Mouse (Mus musculus): Measurements from ENCODE around the gene Wwox.

The Wwox gene

DNA sequence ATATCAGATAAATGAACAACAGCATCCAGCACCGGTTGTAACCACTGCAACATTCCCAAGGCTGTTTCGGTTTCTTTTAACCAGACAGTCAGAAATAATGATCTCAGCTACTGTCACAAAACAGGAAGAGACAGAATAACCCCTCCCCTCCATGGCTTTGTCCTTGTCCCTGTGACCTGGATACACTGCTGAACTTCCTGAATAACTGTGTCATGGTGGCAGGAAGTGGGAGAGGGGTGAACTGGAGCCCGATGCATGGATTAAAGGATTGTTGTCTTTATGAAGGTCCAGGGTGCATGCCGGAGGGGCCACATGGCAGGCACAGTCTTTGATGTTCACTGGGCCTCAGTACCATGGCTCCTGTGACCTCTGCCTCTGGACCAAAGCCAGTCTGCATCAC is 607.0 kb downstream of the Wwox start:
- DNase-seq, result no peak

DNA sequence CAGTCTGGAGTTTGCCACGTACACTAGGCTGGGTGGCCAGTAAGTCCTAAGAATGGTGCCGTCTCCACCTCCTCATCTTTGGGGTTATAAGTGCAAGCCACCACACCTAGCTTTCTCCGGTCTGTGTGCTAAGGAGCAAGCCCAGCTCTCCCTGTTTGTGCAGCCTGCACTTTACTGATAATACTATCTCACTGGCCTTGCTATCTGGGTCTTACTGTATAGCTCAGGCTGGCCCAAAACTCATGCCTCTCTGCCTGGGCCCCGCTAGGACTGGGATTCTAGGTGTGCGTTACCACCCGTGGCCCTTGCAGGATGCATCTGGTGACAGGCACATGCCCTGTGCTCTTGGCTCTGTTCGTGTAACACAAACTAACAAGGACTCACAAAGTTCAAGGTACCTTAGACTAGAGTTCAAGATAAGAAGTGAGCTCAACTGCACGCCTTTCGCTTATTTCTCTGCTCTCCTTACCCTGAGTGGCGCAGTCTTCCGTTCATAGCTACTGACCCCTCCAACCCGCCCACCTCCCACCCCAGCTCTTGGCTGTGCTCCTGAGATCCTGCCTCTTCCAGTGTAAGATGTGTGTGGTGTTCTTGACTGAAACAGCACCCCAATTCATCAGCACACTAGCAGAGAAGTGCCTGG is 618.9 kb downstream of the Wwox start:
- no peak for DNase-seq

DNA sequence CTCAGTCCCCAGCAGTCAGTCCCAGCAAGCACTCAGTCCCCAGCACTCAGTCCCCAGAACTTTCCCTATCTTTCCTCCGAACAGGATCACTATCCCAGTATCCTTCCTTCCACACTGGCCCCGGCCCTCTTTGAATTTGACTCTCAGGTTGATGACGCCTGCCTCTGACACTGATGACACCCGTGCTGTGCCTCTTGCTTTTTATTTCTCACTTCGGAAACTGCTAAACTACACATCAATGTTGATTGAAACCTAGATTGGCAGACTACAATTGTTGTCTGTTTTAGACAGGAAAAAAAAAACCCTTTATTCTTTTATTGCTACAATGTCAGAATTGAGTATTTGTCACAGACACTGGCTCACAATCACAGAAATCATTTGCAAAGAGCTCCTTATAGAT is 624.2 kb downstream of the Wwox start:
- DNase-seq, result no peak

DNA sequence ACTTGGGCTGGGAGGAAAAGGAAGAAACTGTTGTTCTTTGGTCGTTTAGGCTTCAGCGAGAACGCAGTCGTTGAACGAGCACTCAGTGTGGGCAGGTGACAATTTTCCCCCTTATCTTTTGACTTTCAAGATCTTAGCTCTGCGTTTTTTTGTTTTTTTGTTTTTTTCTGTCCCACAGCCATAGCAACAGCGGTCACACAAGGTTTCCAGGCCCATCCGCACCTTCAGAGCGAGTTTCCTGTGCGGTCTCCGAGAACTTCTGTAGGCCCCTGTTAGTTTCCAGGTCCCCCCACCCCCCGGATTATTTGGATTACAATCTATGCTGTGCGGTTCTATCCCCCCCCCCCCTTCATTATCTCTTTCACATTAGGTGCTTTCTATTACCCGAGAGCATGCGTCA is 625.2 kb downstream of the Wwox start:
- DNase-seq, result no peak

DNA sequence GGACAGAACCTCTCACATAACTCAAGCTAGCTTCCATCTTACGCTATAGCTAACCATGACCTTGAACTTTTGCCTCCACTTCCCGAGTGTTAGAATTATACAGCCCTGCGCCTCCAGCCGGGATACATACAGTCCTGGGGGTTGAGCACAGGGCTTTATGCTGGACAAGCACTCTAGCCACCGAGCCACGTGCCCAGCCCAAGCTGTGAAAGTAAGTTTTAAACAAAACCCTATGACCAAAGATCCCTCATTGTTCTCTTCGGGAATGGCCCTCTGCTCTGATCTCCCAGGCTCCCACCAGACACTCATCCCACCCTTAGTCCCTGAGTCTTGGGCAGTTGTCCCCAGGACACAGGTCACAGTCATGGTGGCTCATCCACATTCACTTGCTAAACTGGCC is 625.9 kb downstream of the Wwox start:
- no peak for DNase-seq

DNA sequence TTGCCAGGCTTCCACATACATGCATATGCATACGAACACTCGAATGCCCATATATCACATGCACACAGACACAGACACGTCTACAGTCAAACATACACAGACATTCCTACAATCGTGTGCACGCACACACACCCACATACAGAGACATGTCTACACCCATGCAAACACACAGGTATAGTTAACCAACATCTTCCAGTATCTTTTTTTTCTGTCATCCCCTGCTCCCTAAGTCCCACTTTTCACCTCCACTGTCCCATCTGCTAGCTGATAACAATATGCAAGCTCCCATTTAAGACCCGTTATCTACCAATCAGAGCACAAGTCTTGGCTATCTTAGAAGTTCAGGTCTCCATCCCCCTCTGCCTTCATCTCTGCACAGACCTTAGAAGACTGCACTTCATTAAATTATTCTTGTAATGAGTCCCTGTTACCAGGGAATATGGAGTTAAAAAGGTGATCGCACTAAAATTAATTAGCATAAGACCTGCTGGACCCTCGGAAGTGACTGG is 627.1 kb downstream of the Wwox start:
- DNase-seq, result no peak

DNA sequence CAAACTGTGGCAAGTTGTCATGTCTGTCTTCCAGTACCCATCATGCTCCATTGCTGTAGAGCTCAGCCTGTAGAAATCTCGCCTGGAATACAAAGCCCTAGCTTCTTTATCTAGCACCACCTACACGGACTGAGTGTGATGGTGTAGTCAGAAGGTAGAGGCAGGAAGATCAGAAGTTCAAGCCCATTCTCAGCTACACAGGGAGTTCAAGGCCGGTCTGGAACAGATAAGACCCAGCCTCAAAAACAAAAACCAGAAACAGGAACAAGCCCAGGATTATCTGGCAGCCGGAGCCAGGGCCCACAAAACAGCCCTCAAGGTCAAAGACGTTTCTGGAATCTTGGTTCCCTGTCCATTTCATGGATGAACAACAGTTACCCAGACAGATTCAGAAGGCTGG is 629.3 kb downstream of the Wwox start:
- no peak for DNase-seq

DNA sequence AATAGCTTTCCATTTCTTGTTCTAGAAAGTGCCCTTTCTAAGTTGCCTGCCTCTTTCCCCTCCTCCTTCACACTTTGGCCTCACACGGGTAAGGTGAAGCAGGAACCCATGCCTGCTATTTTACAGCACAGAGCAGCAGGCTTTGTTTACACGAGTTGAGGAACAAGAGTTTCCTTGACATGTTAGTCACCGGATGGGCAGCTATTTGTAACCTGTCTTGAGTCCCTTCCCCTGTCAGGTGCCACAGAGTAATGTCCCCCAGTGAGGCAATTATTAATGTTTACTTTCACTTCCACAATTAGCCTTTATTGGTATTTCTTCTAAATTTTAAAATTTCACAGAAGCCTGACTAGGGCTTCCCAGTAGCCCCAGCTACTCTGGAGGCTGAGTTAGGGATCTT is 630.8 kb downstream of the Wwox start:
- DNase-seq, result no peak

DNA sequence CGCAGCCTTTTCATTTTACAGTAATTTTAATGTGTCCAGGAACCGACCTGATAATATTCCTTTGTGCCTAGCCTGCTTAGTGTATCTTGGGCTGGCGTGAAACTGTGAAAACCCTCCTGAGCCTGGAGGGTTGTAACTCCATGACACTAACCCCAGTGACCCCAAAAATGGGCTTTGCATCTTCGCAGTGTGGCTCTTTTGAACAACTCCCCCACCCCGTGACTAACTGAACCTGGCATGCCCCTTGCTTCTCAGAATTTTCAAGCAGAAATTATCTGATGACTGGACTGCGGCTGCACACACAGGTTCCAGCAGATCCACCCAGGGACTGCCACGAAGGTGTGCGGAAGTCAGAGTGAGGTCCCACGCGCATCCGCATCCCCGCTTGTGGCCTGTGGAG is 631.8 kb downstream of the Wwox start:
- no peak for DNase-seq

DNA sequence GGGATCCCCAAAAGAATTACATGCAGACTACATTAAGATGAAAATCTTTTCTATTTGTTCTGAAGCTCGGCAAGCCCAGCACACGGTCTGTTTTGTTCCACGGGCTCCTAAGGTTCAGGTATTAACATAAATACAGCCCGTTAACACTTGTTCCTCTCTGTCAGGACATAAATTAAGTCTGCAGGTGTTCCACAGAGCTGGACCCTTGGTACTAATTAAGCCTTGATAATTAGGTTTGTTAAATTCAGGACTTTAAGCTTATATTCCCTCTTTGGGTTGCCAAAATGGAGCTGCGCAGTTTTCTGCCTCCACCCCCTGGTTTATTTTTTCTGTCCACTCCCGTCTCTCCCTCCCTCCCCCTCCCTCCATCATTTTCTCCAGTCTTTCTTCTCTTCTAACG is 638.8 kb downstream of the Wwox start:
- DNase-seq, result no peak

DNA sequence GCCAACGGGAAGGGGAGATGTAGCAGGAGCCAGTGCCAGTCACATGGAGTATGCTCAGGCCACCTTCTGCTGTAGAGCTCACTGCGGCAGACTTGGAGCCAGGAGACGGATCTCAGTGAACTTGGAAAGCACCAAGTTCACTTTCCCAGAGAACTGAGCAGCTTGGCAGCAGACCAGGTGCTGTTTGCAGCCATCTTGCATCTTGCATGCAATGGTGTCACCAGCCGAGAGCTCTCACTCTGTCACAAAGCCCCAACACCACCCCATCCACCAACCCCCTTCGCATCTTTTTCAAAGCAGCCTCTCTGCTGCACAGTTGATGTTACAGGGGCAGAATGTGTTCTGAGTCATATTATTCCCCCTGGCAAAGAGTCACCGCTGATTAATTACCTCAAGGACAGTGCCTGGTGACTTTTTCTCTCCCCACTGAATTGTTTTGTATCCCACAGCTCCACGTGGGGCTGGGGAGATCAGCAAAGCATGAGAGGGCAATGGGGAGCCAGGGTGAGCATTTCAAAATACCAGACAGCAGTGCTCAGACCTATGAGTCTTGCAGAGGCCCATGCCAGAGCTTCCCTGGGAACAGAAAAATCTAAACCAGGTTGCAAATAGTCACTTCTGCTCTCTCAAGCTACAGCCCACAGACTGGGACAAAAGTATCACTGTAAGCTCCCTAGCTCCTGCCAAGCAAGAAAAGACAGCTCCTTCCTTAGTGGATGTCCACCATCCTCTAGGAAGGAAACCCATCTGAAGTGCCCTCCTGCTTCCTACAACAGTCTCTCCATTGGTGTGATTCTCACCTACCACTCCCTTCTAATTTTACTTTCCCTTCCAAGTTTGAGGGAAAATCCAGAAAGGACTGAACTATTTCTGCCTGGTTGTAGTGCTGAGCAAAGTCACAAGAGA is 642.1 kb downstream of the Wwox start:
- peak; percentile 21 for DNase-seq

DNA sequence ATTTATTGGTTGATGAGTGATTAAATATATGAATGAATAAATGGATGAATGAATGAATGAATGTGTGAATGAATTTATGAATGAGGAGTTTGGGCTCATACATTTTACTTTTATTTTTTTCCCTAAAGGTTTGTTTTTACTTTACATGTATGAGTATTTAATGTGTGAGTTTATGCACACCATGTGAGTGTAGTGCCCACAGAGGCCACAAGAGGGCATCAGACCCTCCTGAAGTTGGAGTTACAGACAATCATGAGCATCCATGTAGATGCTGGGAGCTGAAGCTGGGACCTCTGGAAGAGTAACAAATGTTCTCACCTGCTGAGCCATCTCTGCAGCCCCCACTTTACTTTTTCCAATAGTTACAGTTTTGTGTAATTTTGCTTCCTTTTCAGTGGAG is 648.7 kb downstream of the Wwox start:
- DNase-seq, result no peak

DNA sequence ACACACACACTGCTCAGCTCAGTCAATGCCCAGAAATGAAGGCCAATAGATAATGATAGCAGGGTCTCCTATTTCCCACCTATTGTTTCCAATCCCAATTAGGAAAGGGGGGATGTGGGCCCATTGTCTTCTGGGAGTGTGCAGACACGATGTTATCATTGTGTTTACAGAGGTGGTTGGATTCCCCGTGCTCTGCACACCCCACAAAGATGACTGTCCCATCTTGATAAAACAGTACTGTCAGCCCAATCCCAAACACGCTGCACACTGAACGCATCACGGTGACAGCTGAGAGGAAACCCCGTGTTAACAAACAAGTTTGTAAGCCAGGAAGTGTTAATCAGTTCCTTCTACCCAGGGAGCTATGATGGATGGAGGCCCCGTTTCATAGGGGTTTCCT is 650.3 kb downstream of the Wwox start:
- DNase-seq, result no peak

DNA sequence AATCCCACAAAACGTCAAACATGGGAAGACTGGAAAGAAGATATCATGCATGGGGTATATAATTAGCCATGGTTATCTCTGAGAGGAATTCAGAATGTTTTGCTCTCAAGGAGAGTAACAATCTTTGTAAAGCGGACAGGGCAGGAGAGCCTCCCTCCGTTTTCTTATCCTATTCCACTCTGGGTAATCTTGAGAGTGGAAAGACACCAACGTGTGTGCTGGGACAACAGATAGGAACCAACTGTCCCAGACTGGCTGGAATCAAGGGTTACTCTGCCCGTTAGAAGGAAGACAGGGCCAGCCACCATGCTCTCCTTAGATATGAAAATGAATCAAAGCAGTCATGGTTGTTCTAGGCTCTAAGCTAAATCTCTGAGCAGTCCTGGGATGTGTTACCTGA is 650.7 kb downstream of the Wwox start:
- DNase-seq, result no peak

DNA sequence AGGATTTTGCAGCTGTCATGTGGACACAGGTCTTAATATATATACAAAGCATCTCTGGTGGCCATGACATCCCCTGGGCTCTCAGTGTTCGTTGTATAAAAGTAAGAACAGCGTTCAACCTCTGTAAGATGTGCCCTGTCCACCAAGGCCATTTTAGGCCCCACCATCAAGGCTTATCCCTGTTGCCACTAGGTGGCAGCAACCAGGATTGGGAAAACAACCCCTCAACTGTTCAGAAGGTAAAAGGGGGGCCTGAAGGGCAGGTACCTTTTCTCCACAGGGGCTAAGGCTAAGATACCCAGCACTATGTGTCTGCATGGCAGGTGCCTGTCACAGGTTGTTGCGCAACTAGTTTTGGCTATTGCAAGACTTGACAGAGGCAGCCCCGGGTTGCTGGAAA is 656.1 kb downstream of the Wwox start:
- peak; percentile 9 for DNase-seq

DNA sequence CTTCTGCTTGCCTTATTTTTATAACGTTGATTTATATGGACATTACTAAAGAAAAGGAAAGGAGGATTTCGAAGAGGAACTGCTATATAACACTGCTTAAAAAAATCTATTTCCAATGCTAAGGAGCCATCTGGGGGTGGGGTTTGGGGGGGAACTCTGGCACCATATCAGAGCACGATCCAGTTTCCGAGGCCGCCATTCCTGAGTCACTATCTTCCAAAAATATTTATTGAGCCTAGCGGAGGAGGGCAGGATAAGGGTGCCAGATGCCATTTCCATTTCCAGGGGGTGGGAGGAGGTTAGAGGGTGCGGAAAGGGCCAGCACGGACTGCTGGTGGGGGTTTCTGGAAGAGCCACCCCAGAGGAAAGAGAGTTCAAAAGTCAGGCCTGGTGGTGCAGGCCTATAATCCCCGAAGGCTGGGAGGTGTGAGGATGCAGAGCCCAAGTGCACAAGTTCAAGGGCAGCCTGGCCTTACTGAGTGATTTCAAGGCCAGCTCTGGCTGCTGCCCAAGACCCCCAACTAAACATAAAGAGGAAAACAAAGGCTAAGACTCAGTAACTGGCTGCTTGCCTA is 658.6 kb downstream of the Wwox start:
- DNase-seq, result peak; percentile 7

DNA sequence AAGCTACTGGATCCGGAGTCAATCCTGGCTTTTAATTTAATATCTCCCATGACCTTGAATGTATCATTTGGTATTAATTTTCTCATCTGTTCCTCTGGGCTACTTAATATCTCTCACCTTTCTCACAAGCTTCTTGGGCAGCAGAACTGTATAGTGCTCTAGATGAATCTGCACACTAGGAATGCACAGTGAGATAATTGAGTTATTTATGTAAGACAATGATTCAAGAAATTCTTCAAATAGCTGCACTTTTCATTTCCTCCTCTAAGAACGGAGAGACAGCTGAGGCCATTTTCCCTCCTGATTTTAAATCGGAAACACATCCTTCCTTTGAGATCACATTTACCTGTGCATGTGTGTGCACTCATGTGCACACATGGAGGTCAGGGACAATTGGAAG is 669.9 kb downstream of the Wwox start:
- DNase-seq, result no peak

DNA sequence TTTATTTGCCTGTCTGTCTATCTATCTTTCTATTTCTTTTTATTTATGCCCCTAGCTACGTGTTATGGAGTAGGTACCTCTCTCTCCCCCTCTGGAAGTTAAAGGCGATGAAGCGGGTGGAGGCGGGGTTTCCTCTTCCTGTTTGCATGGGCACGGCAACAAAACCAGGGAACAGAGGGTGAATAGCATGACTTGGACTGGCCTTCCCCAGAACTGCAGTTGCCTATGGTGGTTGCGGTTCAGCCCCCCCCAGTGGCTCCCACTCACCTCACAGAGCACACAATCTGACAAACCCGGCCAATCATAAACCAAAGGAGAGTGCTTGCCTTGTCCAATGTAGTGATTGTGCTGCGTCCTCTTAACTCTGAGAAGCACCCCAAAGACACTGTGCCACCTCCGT is 671.0 kb downstream of the Wwox start:
- DNase-seq, result no peak

DNA sequence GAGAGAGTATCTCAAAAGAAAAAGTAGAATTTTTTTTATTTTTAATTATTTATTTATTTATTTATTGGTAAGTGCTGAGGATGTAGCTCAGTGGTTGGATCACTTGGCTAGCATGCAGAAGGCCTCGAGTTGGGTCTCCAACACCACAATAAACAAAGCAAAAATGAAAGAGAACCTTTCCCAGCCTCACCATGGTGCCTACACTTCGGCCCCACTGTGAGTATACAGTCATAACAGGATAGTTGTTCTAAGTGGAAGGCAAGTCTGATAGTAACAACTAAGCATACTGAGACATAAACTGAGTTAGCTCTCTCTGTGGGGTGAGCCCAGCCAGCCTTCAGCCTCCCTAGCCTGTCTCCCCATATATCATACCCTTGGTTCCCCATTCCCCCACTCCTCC is 672.6 kb downstream of the Wwox start:
- no peak for DNase-seq

DNA sequence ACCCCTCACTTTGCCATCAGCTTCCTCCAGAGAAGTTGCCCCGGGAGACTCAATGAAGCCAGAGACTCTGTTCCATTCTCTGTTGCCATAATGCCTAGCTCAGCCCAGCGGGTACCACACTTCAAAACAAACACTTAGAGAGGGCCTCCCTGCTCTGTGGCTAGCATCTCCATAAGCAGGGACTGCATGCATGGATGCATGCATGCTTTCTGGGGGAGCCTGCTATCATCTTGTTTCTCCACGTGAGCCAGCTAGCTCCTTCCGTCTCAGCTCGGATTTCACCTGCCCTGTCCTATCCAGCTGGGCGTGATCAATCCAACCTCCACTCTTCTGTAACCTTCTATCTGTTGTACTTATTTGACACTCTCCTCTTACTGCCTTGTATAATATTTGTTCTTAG is 675.0 kb downstream of the Wwox start:
- no peak for DNase-seq

DNA sequence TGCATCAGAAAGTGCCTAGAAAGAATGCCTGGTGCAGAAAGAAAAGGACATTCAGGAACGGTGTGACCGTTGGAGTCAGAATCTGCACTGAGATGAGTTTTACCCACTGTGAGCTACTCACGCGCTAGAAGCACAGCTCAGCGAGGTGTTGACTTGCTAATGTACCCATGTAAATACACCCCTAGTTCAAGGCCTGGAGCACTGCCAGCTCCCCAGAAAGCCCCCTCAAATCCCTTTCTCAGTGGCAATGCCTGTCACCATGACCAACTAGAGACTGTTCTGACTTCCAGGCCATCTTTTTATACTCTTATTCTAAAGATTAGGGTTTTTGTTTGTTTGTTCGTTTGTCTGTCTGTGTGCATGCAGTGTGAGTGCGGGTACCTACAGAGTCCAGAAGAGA is 686.6 kb downstream of the Wwox start:
- DNase-seq, result no peak

DNA sequence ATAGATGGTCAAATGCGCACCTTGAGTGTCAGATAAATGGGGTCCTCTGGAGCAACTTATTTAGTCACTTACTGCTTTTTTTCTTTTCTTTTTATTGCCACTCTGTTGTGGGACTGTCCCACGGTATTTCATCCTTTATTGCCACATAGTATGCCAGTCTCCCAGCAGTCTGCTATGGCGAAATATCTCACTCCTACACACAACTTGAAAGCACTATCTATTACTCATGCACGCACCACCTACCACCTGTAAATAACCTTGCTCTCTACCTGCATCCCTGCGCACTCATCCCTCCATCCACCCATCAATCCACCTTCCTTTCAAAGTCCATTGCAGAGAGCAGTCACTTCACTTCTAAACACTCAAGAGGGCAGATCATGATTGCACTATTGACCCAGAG is 687.2 kb downstream of the Wwox start:
- DNase-seq, result no peak

DNA sequence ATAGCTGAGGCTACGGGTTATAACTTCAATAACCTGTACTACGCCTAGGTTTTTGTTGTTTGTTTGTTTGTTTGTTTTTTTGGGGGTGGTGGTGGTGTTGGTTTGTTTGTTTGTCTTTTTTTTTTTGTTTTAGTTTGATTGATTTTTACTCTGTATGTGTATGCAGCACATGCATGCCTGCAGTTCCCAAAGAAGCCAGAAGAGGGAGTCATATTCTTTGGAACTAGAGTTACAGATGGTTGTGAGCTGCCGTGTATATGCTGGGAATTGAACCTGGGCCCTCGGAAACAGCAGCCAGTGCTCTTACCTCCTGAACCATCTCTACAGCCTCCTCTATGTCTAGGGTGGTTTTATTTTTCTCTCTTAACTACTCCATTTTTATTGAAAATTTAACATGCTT is 689.9 kb downstream of the Wwox start:
- DNase-seq, result no peak

DNA sequence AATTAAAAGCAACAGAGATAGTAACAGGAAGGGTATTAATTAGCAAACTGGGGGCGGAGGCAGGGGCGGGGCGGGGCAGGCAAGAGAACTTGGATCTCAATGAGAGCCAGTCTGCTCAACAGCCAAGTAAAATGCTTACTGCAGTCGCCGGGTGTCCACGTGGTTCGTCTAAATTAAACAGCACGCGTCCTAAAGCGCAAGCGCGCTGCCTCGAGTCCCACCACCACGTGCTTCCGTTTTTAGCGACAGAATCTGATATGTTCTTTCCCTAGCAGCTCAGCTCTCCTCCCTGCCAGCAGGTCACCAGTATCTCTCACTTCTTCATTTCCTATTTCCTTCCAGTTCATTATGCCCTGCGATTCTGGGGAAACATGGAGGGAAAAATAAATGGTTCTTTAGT is 693.7 kb downstream of the Wwox start:
- DNase-seq, result no peak

Data from right cerebral cortex, adult 18-20 months (tissue).